Mouse (Mus musculus): ENCODE measurements at regions not wholly inside any gene's neighbourhood (a gene's known extent, or its start where the extent isn't known, plus 50 kb on each side); places are given as distances from the start of the nearest gene placed in this dataset.

DNA sequence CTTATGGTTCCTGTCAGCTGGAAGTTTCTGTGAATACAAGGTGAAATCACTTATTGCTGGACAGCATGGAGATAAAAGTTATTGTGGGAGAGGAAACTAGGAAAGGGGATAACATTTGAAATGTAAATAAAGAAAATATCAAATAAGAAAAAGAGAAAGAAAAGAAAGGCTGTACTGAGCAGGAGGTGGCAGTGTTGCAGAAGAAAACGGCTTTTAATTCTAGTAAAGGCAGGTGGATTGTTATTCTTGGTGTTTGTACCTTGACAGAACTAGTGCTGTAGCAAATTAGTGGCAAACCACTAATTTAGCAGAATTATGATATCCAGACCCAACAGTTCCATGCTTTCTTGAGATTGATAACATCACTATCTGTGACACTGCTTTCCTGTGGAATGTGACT, 52.6 kb downstream of the Gm10358 start:
- peaks cover 8% of the 10 kb centered on the region for H3K9me3 ChIP-seq (ENCODE audit: low read length)
- no peaks in the 10 kb centered on the region for H3K36me3 ChIP-seq (ENCODE audit: insufficient read depth, low read length)
- no peak for TF ChIP-seq NANOG (IDR thresholded peaks at IDR 0.05; ENCODE audit: borderline replicate concordance, low read length)
- TF ChIP-seq CTCF (conservative IDR thresholded peaks at IDR 0.05; ENCODE audit: low read length) = no peak
- no peak for TF ChIP-seq POU5F1 (IDR thresholded peaks at IDR 0.05; ENCODE audit: borderline replicate concordance, low read length)
- H3K4me3 ChIP-seq (replicated peaks; ENCODE audit: low read length) = no peak overlapping the region
- no peaks in the 10 kb centered on the region for H3K27me3 ChIP-seq (ENCODE audit: insufficient read depth, low read length)
- H3K4me1 ChIP-seq (replicated peaks; ENCODE audit: low read depth, low read length) = no peaks in the 10 kb centered on the region

DNA sequence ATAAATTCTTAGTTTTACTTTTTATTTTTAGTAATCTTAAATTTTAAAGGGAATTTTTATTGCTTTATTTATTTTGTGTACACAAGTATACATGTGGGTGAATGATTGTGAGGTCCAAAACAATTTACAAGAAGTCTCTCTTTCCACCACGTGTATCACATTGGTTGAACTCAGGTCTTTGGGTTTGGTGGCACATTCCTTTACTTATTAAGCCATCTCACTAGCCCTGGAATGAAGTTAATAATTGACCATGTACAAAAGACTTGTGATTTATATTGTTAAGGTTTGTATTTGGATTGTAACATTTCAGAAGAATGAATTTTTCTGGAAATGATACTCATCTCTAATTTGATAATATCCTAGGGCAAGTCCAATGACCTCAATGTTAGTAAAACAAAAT, 56.2 kb downstream of the Gm10358 start:
- H3K4me1 ChIP-seq (replicated peaks; ENCODE audit: low read depth, low read length) = no peaks in the 10 kb centered on the region
- TF ChIP-seq CTCF (conservative IDR thresholded peaks at IDR 0.05; ENCODE audit: low read length) = no peak
- H3K36me3 ChIP-seq (ENCODE audit: insufficient read depth, low read length) = no peaks in the 10 kb centered on the region
- H3K27me3 ChIP-seq (ENCODE audit: insufficient read depth, low read length) = no peaks in the 10 kb centered on the region
- no peaks in the 10 kb centered on the region for H3K9me3 ChIP-seq (ENCODE audit: low read length)
- no peak overlapping the region for H3K4me3 ChIP-seq (replicated peaks; ENCODE audit: low read length)

DNA sequence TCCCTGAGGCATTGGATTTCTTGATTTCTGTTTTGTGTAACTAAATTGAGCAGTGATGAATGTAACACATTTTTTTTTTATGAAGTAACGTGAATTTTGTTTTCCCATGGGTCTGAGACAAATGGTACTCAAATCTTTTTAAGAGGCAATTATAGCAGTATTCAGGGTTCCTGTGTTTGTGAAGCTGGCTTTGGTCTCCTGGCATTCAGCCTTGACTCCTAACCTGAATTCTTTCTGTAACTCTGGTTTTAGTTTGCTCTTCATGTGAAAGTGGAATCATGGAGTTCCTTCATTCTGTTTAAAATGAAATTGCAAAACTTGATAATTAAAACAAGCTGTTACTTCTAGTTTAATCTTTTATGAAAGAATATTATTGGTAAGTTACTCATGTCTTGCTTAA, 58.3 kb downstream of the Gm10358 start:
- no peaks in the 10 kb centered on the region for H3K36me3 ChIP-seq (ENCODE audit: insufficient read depth, low read length)
- H3K27me3 ChIP-seq (ENCODE audit: insufficient read depth, low read length) = no peaks in the 10 kb centered on the region
- H3K4me3 ChIP-seq (replicated peaks; ENCODE audit: low read length) = no peak overlapping the region
- no peak for TF ChIP-seq CTCF (conservative IDR thresholded peaks at IDR 0.05; ENCODE audit: low read length)
- TF ChIP-seq NANOG (IDR thresholded peaks at IDR 0.05; ENCODE audit: borderline replicate concordance, low read length) = no peak
- TF ChIP-seq POU5F1 (IDR thresholded peaks at IDR 0.05; ENCODE audit: borderline replicate concordance, low read length) = no peak
- no peaks in the 10 kb centered on the region for H3K9me3 ChIP-seq (ENCODE audit: low read length)
- no peaks in the 10 kb centered on the region for H3K4me1 ChIP-seq (replicated peaks; ENCODE audit: low read depth, low read length)

DNA sequence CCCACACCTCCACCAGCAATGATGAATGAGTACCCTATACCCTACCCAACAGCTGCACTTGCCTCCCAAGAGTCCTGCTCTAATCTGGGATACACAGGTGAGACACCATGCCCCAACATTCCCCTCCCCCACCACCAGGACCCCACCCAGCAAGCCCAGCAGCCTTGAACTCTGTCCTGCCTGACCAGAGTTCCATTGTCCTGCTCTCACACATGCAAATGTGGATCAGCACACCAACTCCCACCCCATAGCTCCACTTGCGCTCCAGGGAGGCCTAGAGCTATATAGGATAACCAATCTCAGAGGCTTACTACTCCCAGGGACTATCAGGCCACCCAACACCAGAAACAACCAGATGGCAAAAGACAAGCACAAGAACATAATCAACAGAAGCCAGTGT, 85.8 kb downstream of the Gm10358 start:
- Histone ChIP-seq H3K36me3 (ENCODE audit: insufficient read depth, low read length) (no peaks in the 10 kb centered on the region), H3K27me3 (ENCODE audit: insufficient read depth, low read length) (no peaks in the 10 kb centered on the region), H3K4me1 (replicated peaks; ENCODE audit: low read depth, low read length) (peaks cover 7% of the 10 kb centered on the region), H3K4me3 (replicated peaks; ENCODE audit: low read length) (no peak overlapping the region), H3K9me3 (ENCODE audit: low read length) (peaks cover 32% of the 10 kb centered on the region)
- TF ChIP-seq CTCF (conservative IDR thresholded peaks at IDR 0.05; ENCODE audit: low read length) = no peak
- no peak for TF ChIP-seq POU5F1 (IDR thresholded peaks at IDR 0.05; ENCODE audit: borderline replicate concordance, low read length)
- no peak for TF ChIP-seq NANOG (IDR thresholded peaks at IDR 0.05; ENCODE audit: borderline replicate concordance, low read length)

DNA sequence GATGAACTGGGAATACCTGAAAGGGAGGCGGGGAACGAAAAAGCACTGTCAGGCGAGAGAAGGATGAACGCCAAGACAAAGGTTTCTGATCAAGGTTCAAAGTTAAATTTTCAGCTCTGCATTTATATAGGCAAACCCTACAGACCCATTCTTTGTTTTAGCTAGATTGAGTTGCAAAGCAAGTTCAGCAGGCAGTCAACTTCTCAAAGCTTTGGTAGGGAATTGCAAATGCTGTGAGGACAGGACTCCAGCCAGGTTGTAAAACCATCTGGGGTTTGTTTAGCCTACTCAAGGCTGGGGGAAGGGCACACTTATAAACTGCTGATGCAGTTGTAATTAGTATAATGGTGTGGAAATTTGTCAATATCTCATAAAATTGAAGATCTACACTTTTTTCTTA, 87.9 kb downstream of the Gm10358 start:
- Histone ChIP-seq H3K36me3 (ENCODE audit: insufficient read depth, low read length) (no peaks in the 10 kb centered on the region), H3K9me3 (ENCODE audit: low read length) (peaks cover 32% of the 10 kb centered on the region), H3K4me3 (replicated peaks; ENCODE audit: low read length) (no peak overlapping the region), H3K4me1 (replicated peaks; ENCODE audit: low read depth, low read length) (peaks cover 7% of the 10 kb centered on the region), H3K27me3 (ENCODE audit: insufficient read depth, low read length) (no peaks in the 10 kb centered on the region)
- TF ChIP-seq POU5F1 (IDR thresholded peaks at IDR 0.05; ENCODE audit: borderline replicate concordance, low read length) (no peak), CTCF (conservative IDR thresholded peaks at IDR 0.05; ENCODE audit: low read length) (no peak), NANOG (IDR thresholded peaks at IDR 0.05; ENCODE audit: borderline replicate concordance, low read length) (no peak)

DNA sequence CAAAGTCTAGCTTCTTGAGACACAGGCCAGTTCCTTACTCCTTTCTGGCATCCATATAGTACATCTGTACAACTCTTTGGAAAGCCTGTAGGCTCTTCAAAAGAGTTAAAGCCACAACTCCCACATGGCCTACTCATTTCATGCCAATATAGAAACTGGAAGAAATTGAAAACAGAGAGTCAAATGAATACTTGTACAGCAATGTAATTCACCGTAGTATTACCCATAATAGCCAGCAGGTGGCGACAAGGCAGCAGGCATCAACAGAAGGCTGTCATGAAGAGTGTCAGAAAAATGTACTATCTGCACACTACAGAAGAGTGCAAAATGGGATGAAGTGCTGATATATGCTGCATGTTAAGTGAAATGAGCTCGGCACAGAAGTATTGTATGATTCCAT, 90.5 kb downstream of the Gm10358 start:
- no peaks in the 10 kb centered on the region for H3K27me3 ChIP-seq (ENCODE audit: insufficient read depth, low read length)
- peaks cover 7% of the 10 kb centered on the region for H3K4me1 ChIP-seq (replicated peaks; ENCODE audit: low read depth, low read length)
- no peak overlapping the region for H3K4me3 ChIP-seq (replicated peaks; ENCODE audit: low read length)
- peaks cover 26% of the 10 kb centered on the region for H3K9me3 ChIP-seq (ENCODE audit: low read length)
- no peaks in the 10 kb centered on the region for H3K36me3 ChIP-seq (ENCODE audit: insufficient read depth, low read length)
- no peak for TF ChIP-seq POU5F1 (IDR thresholded peaks at IDR 0.05; ENCODE audit: borderline replicate concordance, low read length)
- peak; percentile 87 for TF ChIP-seq CTCF (conservative IDR thresholded peaks at IDR 0.05; ENCODE audit: low read length)
- no peak for TF ChIP-seq NANOG (IDR thresholded peaks at IDR 0.05; ENCODE audit: borderline replicate concordance, low read length)

DNA sequence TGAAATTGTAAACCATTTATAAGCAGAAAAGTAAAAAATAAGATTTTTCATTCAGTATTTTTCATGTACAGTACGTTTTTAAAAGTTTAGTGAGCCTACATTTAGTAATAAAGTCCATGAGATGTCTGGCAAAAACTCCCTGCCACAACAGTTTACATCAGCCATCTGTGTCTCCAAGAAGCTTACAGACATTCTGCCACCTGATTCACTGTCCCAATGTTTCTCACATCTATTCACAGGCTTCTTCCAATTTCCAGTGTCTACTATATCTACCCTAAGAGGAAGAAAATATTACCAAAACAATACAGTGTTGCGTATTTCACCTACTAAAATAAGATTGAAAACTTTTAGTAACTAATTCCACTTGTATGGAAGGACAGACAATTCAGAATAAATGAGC, 95.7 kb downstream of the Rasd2 start:
- Histone ChIP-seq H3K36me3 (ENCODE audit: insufficient read depth, low read length) (no peaks in the 10 kb centered on the region), H3K9me3 (ENCODE audit: low read length) (peaks cover 5% of the 10 kb centered on the region), H3K27me3 (ENCODE audit: insufficient read depth, low read length) (no peaks in the 10 kb centered on the region), H3K4me3 (replicated peaks; ENCODE audit: low read length) (no peak overlapping the region), H3K4me1 (replicated peaks; ENCODE audit: low read depth, low read length) (no peaks in the 10 kb centered on the region)
- TF ChIP-seq CTCF (conservative IDR thresholded peaks at IDR 0.05; ENCODE audit: low read length) (no peak), NANOG (IDR thresholded peaks at IDR 0.05; ENCODE audit: borderline replicate concordance, low read length) (no peak), POU5F1 (IDR thresholded peaks at IDR 0.05; ENCODE audit: borderline replicate concordance, low read length) (no peak)

DNA sequence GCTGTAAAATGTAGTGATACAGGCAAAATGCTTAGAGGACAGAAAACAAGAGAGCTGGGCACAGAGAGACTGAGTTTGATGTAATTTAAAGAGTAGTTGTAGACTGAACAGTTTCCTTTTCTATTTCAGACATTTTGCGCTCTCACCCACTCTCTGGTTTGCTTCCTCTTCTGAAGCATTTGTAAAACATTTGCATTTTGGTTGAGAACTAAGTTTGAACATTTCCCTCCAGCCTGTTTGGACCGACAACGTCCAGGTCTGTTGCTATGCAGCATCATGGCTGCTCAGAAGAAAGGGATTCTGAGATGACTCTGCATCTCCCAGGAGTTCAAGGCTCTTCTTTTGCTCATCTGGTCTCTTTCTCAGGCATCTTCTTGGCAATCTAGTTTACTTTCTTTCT, 78.2 kb downstream of the Rasd2 start:
- no peaks in the 10 kb centered on the region for H3K4me1 ChIP-seq (replicated peaks; ENCODE audit: low read depth, low read length)
- H3K27me3 ChIP-seq (ENCODE audit: insufficient read depth, low read length) = no peaks in the 10 kb centered on the region
- H3K9me3 ChIP-seq (ENCODE audit: low read length) = no peaks in the 10 kb centered on the region
- no peak overlapping the region for H3K4me3 ChIP-seq (replicated peaks; ENCODE audit: low read length)
- no peaks in the 10 kb centered on the region for H3K36me3 ChIP-seq (ENCODE audit: insufficient read depth, low read length)
- TF ChIP-seq NANOG (IDR thresholded peaks at IDR 0.05; ENCODE audit: borderline replicate concordance, low read length) = no peak
- no peak for TF ChIP-seq CTCF (conservative IDR thresholded peaks at IDR 0.05; ENCODE audit: low read length)
- no peak for TF ChIP-seq POU5F1 (IDR thresholded peaks at IDR 0.05; ENCODE audit: borderline replicate concordance, low read length)

DNA sequence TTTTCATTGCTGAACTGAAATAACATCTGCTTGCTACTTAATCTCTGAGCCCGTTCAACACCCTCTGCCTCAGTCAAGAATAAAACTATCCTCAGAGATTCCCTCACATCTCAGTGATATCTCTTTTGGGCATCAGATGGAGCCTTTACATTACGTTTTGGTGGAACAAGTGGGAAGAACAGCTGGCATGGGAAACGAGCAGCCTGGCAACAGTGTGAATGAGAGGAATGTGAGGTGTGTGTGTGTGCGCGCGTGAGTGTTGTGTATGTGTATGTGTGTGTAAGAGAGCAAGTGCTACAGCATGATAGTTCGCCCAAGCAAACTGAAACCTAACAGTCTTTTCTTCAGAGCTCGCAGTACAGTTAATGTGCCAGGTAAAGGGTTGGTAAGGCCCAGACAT, 76.2 kb downstream of the Rasd2 start:
- Histone ChIP-seq H3K4me1 (replicated peaks; ENCODE audit: low read depth, low read length) (no peaks in the 10 kb centered on the region), H3K27me3 (ENCODE audit: insufficient read depth, low read length) (no peaks in the 10 kb centered on the region), H3K36me3 (ENCODE audit: insufficient read depth, low read length) (no peaks in the 10 kb centered on the region), H3K4me3 (replicated peaks; ENCODE audit: low read length) (no peak overlapping the region), H3K9me3 (ENCODE audit: low read length) (no peaks in the 10 kb centered on the region)
- no peak for TF ChIP-seq CTCF (conservative IDR thresholded peaks at IDR 0.05; ENCODE audit: low read length)
- TF ChIP-seq POU5F1 (IDR thresholded peaks at IDR 0.05; ENCODE audit: borderline replicate concordance, low read length) = no peak
- TF ChIP-seq NANOG (IDR thresholded peaks at IDR 0.05; ENCODE audit: borderline replicate concordance, low read length) = no peak

All from E14TG2a.4 (cell line).